Mouse (Mus musculus): ENCODE results near the gene Scgb1b7. TPM values are rescaled to one million over a fixed set of nuclear protein-coding genes. Genes with fewer than 3 reads are reported as not detected.

Scgb1b7 gene
- not detected in 2 replicates for polyA plus RNA-seq (2012; ENCODE audit: low replicate concordance)

GRCm38 (mm10) chr7:31712365-31712764, at the start of gene Scgb1b7:
Gene Scgb1b7, plus strand, starts transcription at chr7:31712665.

DNA sequence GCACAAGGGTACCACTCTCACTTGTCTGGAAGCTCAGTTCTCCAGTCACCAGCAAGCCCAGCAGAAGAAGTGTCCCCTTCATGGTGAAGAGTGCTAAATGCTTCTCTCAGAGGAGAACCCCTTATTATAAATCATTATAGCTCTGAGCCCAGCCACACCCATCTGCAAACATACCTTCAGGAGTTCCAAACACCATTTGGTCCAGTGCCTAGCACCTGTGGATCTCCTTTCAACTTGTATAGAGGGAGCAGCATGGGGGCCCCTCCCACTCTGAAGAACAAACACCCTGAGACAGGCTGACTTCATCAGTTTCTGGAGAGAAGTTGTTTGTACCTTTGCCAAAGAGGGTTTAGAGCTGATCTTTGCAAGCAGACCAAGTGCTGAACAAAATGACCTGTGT, 6.8 kb upstream of the Scgb1b7 start, which contains the start of gene Scgb2b7:
TSS of gene Scgb2b7 (minus strand) at position 101 of the 400 bp plus-strand sequence.

Other genes with a start within 250 kb of the Scgb1b7 start
- not detected in 2 replicates for gene Scgb2b7, start 6.9 kb upstream of the Scgb1b7 start, polyA plus RNA-seq (2012; ENCODE audit: low replicate concordance)